22 mouse cellular contexts compared by ENCODE assay signal in genomic region chr15:25645862-25646261, GRCm38 (mm10). TPM values are rescaled to one million over a fixed set of nuclear protein-coding genes. Genes with fewer than 3 reads are reported as not detected.
A peak's percentile ranks its signal among the peaks of the same experiment; 100 is the strongest.
DNase-seq lines count a peak whose midpoint lies in the region; ATAC-seq and TF ChIP-seq lines count a peak whose summit lies in the region.
"Had no signal": no experiment of that assay in that cellular context is flagged by ENCODE, and none has a peak within 500 bp of the region (broad histone marks: within the 10 kb centered on the region; RNA-seq: fewer than 3 reads in every experiment).

No protein-coding gene starts in this region.

- H3K4me1 ChIP-seq in kidney, embryonic 16.5 days (ENCODE audit: insufficient read depth, low read length) = peaks cover 64% of the 10 kb centered on the region
- H3K4me1 ChIP-seq in embryonic facial prominence, embryonic 14.5 days (ENCODE audit: control insufficient read depth, insufficient read depth, low read length) = peaks cover 27% of the 10 kb centered on the region
- H3K4me1 ChIP-seq in midbrain, postnatal 0 days (ENCODE audit: insufficient read depth, low read length) = no peaks in the 10 kb centered on the region

- peak; percentile 19; the same call in 1 of the 2 replicates for ATAC-seq in kidney, embryonic 16.5 days (ENCODE audit: low FRiP score, low TSS enrichment)
- ATAC-seq in embryonic facial prominence, embryonic 14.5 days (ENCODE audit: low read depth) = no peak
- ATAC-seq in midbrain, postnatal 0 days (ENCODE audit: low FRiP score) = no peak
- ATAC-seq: activated CD4-positive, CD25-positive, alpha-beta regulatory T cell, adult 4 months; forebrain, postnatal 0 days; inflammation-experienced regulatory T-cells, adult 6 months; liver, embryonic 12.5 days had no signal

- DNase-seq in kidney, adult 18-20 months = no peak
- DNase-seq in 3134 (ENCODE audit: extremely low read depth, insufficient read length, low spot score) = peak; percentile 47
- DNase-seq in 3T3-L1 (ENCODE audit: low read depth, low spot score) = peak; percentile 37
- peak; percentile 64 for DNase-seq in embryonic facial prominence, embryonic 14.5 days (ENCODE audit: low spot score)
- DNase-seq in left cerebral cortex, postnatal 10 days (ENCODE audit: extremely low spot score in 1 of 2, low spot score in 2 of 2) = no peak
- DNase-seq in midbrain, postnatal 0 days (ENCODE audit: low spot score) = no peak
- DNase-seq: adrenal gland, adult 8-10 months; cerebellum, adult 18-20 months; cerebellum, postnatal 25 days; embryo, embryonic 11 days; forebrain, postnatal 0 days; heart, postnatal 36 days; kidney, adult 8-10 months; lung, adult 2 months had no signal

- H3K27me3 ChIP-seq in kidney, embryonic 16.5 days (ENCODE audit: insufficient read depth, low read length) = no peaks in the 10 kb centered on the region
- no peaks in the 10 kb centered on the region for H3K27me3 ChIP-seq in embryonic facial prominence, embryonic 14.5 days (replicated peaks; ENCODE audit: control insufficient read depth, insufficient read depth, low read length)
- no peaks in the 10 kb centered on the region for H3K27me3 ChIP-seq in midbrain, postnatal 0 days (ENCODE audit: insufficient read depth, low read length)
- H3K27me3 ChIP-seq: limb, embryonic 12.5 days; liver, embryonic 12.5 days had no signal

- H3K36me3 ChIP-seq in kidney, embryonic 16.5 days (ENCODE audit: insufficient read depth, low read length) = no peaks in the 10 kb centered on the region
- no peaks in the 10 kb centered on the region for H3K36me3 ChIP-seq in embryonic facial prominence, embryonic 14.5 days (ENCODE audit: control insufficient read depth, insufficient read depth, low read length)
- no peaks in the 10 kb centered on the region for H3K36me3 ChIP-seq in midbrain, postnatal 0 days (ENCODE audit: insufficient read depth, low read length)
- H3K36me3 ChIP-seq: heart, embryonic 15.5 days; limb, embryonic 12.5 days; liver, embryonic 12.5 days had no signal

- intact Hi-C loops in left cerebral cortex, postnatal 10 days (cut with DNase I) = no loop called here

- H3K4me2 ChIP-seq in kidney, embryonic 16.5 days (replicated peaks; ENCODE audit: low read depth, low read length) = no peak overlapping the region
- H3K4me2 ChIP-seq in embryonic facial prominence, embryonic 14.5 days (ENCODE audit: low read depth, low read length) = no peak overlapping the region
- H3K4me2 ChIP-seq in midbrain, postnatal 0 days (ENCODE audit: low read depth, low read length, poor library complexity, severe bottlenecking) = no peak overlapping the region
- H3K4me2 ChIP-seq: heart, embryonic 15.5 days; hindbrain, embryonic 14.5 days; limb, embryonic 12.5 days; liver, embryonic 12.5 days; midbrain, embryonic 11.5 days had no signal

- H3K4me3 ChIP-seq in kidney, embryonic 16.5 days (ENCODE audit: low read length) = no peak overlapping the region
- H3K4me3 ChIP-seq in embryonic facial prominence, embryonic 14.5 days (ENCODE audit: low read depth, low read length) = no peak overlapping the region
- H3K4me3 ChIP-seq in midbrain, postnatal 0 days (ENCODE audit: low read depth, low read length) = no peak overlapping the region
- H3K4me3 ChIP-seq: heart, embryonic 15.5 days; limb, embryonic 12.5 days; liver, embryonic 12.5 days had no signal

- H3K9me3 ChIP-seq in kidney, embryonic 16.5 days (ENCODE audit: low read length) = peaks cover 5% of the 10 kb centered on the region; the same call in 1 of the 2 replicates
- H3K9me3 ChIP-seq in embryonic facial prominence, embryonic 14.5 days (ENCODE audit: control insufficient read depth, low read length) = no peaks in the 10 kb centered on the region
- no peaks in the 10 kb centered on the region for H3K9me3 ChIP-seq in midbrain, postnatal 0 days (ENCODE audit: low read length)
- H3K9me3 ChIP-seq: heart, embryonic 15.5 days; liver, embryonic 12.5 days had no signal

- H3K9ac ChIP-seq in kidney, embryonic 16.5 days (replicated peaks; ENCODE audit: low read length) = no peak overlapping the region
- no peak overlapping the region for H3K9ac ChIP-seq in embryonic facial prominence, embryonic 14.5 days (ENCODE audit: low read depth, low read length)
- no peak overlapping the region for H3K9ac ChIP-seq in midbrain, postnatal 0 days (replicated peaks; ENCODE audit: low read length, poor library complexity, severe bottlenecking)
- H3K9ac ChIP-seq: forebrain, postnatal 0 days; heart, embryonic 15.5 days; hindbrain, embryonic 14.5 days; limb, embryonic 12.5 days; liver, embryonic 12.5 days had no signal

- H3K27ac ChIP-seq in kidney, embryonic 16.5 days (ENCODE audit: low read length) = peak overlapping the region; percentile 21; the same call in 1 of the 2 replicates
- no peak overlapping the region; the same call in 1 of the 2 replicates for H3K27ac ChIP-seq in embryonic facial prominence, embryonic 14.5 days (replicated peaks; ENCODE audit: low read depth, low read length)
- H3K27ac ChIP-seq in midbrain, postnatal 0 days (ENCODE audit: low read depth, low read length) = no peak overlapping the region
- H3K27ac ChIP-seq: heart, embryonic 15.5 days; hindbrain, embryonic 14.5 days; limb, embryonic 12.5 days; liver, embryonic 12.5 days had no signal

- WGBS in kidney, embryonic 16.5 days = 70% methylated on average over 4 of the region's 4 CpGs
- WGBS in embryonic facial prominence, embryonic 14.5 days = 70% methylated on average over 4 of the region's 4 CpGs
- 90% methylated on average over 4 of the region's 4 CpGs for WGBS in midbrain, postnatal 0 days

- no peak for TF ChIP-seq CTCF in midbrain, postnatal 0 days (IDR thresholded peaks at IDR 0.05)

RNA-seq across cellular contexts. Expression of gene Myo10, which starts 23.5 kb away (rescaled TPM):
- polyA plus RNA-seq in kidney, embryonic 16.5 days (2015; fragmentation: Nextera tagmentation; extraction: Ambion mirVana) = 33.2 and 37.7 TPM in 2 replicates
- polyA plus RNA-seq in embryonic facial prominence, embryonic 14.5 days (2014; fragmentation: Nextera tagmentation; extraction: Ambion mirVana) = 35.0 and 41.8 TPM in 2 replicates
- 10 to 100 TPM; 40.9 to 44.9 TPM for total RNA-seq in left cerebral cortex, postnatal 10 days (2021)
- total RNA-seq in midbrain, postnatal 0 days (2014; rRNA removed) = 27.2 and 34.7 TPM in 2 replicates
- polyA plus RNA-seq in midbrain, postnatal 0 days (2015; fragmentation: Nextera tagmentation; extraction: Ambion mirVana) = 28.9 and 29.3 TPM in 2 replicates

Comparison
In these comparisons a context has a peak if more than half of its experiments do, and no peak if none do; other contexts are left out.
1. DNase-seq: peak in 3134 (single experiment), 3T3-L1 (single experiment) and embryonic facial prominence, embryonic 14.5 days (single experiment); none in kidney, adult 18-20 months (single experiment), left cerebral cortex, postnatal 10 days (0 of 2) and midbrain, postnatal 0 days (single experiment).